Mouse (Mus musculus): ENCODE measurements around the gene Col6a2. TPM values are rescaled to one million over a fixed set of nuclear protein-coding genes. Genes with fewer than 3 reads are reported as not detected.

Col6a2 gene
- total RNA-seq, 2 experiments from 2014 or later, result 224 to 241 TPM

GRCm38 (mm10) chr10:76561972-76562371 lies 61.5 kb downstream of the Col6a2 start, which contains the start of gene Spatc1l:
Gene Spatc1l, plus strand, starts transcription at chr10:76562272.
- DNase-seq, result no peak
- intact Hi-C loops (cut with DNase I), result no loop called here

- DNase-seq, result no peak
- intact Hi-C loops (cut with DNase I), result no loop called here
Measured at GRCm38 (mm10) chr10:76554061-76554460, 69.4 kb downstream of the Col6a2 start.

GRCm38 (mm10) chr10:76551556-76551955 lies 71.9 kb downstream of the Col6a2 start:
- intact Hi-C loops (cut with DNase I), result loop anchor here (2.0 kb wide), 2 partner anchors 71 to 183 kb away; partner anchors contain the start of gene Col6a2
- DNase-seq, result no peak

GRCm38 (mm10) chr10:76550458-76550857 lies 73.0 kb downstream of the Col6a2 start:
- peak in 1 of 2 experiments; percentile 21 for DNase-seq
- intact Hi-C loops (cut with DNase I), result loop anchor here (2.0 kb wide), 2 partner anchors 72 to 184 kb away; partner anchors contain the start of gene Col6a2

GRCm38 (mm10) chr10:76548218-76548617 lies 75.2 kb downstream of the Col6a2 start:
- intact Hi-C loops (cut with DNase I), result no loop called here
- no peak for DNase-seq

- intact Hi-C loops (cut with DNase I), result no loop called here
- no peak for DNase-seq
Measured at GRCm38 (mm10) chr10:76546566-76546965, 76.9 kb downstream of the Col6a2 start.

Other genes starting within 250 kb of the Col6a2 start
- not detected for gene AC141477.1, start 183.2 kb downstream of the Col6a2 start, total RNA-seq (2021)
- gene Pcnt, start 180.8 kb downstream of the Col6a2 start, total RNA-seq (2021), result 10 to 100 TPM; 30.0 to 36.4 TPM
- gene 2610028H24Rik, start 174.5 kb downstream of the Col6a2 start, total RNA-seq (2021), result under 1 TPM; 0.22 to 0.50 TPM
- gene Mcm3ap, start 154.7 kb downstream of the Col6a2 start, total RNA-seq (2021), result 10 to 100 TPM; 34.4 to 36.0 TPM
- 1 to 10 TPM; 3.5 to 3.6 TPM for gene Ybey, start 154.5 kb downstream of the Col6a2 start, total RNA-seq (2021)
- gene Lss, start 92.0 kb downstream of the Col6a2 start, total RNA-seq (2021), result 1 to 10 TPM; 6.7 to 8.0 TPM
- gene Spatc1l, start 61.4 kb downstream of the Col6a2 start, total RNA-seq (2021), result not detected
- gene Ftcd, start 48.0 kb downstream of the Col6a2 start, total RNA-seq (2021), result under 1 TPM in 1 of 2 experiments, not detected in 1; 0.45 TPM
- 100 to 1,000 TPM; 186 to 200 TPM for gene Col6a1, start 102.5 kb upstream of the Col6a2 start, total RNA-seq (2021)